Mouse (Mus musculus): ENCODE results near the gene Slc6a19. TPM values are rescaled to one million over a fixed set of nuclear protein-coding genes. Genes with fewer than 3 reads are reported as not detected.
"Not testable (repeated sequence)": the region's sequence is repeated elsewhere in the genome, so short reads cannot be mapped to it uniquely, and the experiment has no call there.

Slc6a19 gene
- total RNA-seq, 2 experiments from 2014 or later: 0.10 TPM; not detected in 1

- intact Hi-C loops (cut with DNase I): loop anchor here (2.0 kb wide), 1 partner anchor 197 kb away; no protein-coding TSS in a partner anchor
- DNase-seq: no peak
Measured at GRCm38 (mm10) chr13:73714020-73714419, 9.4 kb upstream of the Slc6a19 start.

GRCm38 (mm10) chr13:73713204-73713603, 8.5 kb upstream of the Slc6a19 start:
- DNase-seq: no peak
- intact Hi-C loops (cut with DNase I): no loop called here

GRCm38 (mm10) chr13:73712228-73712627, 7.6 kb upstream of the Slc6a19 start:
- no peak for DNase-seq
- intact Hi-C loops (cut with DNase I): no loop called here

- DNase-seq: no peak
- intact Hi-C loops (cut with DNase I): no loop called here
Measured at GRCm38 (mm10) chr13:73711803-73712202, 7.1 kb upstream of the Slc6a19 start.

GRCm38 (mm10) chr13:73711221-73711620, 6.6 kb upstream of the Slc6a19 start:
- intact Hi-C loops (cut with DNase I): no loop called here
- no peak for DNase-seq

GRCm38 (mm10) chr13:73709491-73709890, 4.8 kb upstream of the Slc6a19 start:
- intact Hi-C loops (cut with DNase I): no loop called here
- no peak for DNase-seq

- intact Hi-C loops (cut with DNase I): not testable (repeated sequence)
Measured at GRCm38 (mm10) chr13:73703486-73703885, 1.2 kb downstream of the Slc6a19 start.

GRCm38 (mm10) chr13:73702776-73703175, 1.9 kb downstream of the Slc6a19 start:
- DNase-seq: no peak
- intact Hi-C loops (cut with DNase I): no loop called here

More at GRCm38 (mm10) chr13:73703486-73703885, 1.2 kb downstream of the Slc6a19 start:
- DNase-seq: not testable (repeated sequence)

GRCm38 (mm10) chr13:73701161-73701883, 3.3 kb downstream of the Slc6a19 start:
- DNase-seq: no peak
- intact Hi-C loops (cut with DNase I): no loop called here

GRCm38 (mm10) chr13:73700554-73700953, 4.1 kb downstream of the Slc6a19 start:
- intact Hi-C loops (cut with DNase I): no loop called here
- DNase-seq: no peak

GRCm38 (mm10) chr13:73699714-73700113, 5.0 kb downstream of the Slc6a19 start:
- no peak for DNase-seq
- intact Hi-C loops (cut with DNase I): no loop called here

- intact Hi-C loops (cut with DNase I): no loop called here
- no peak for DNase-seq
Measured at GRCm38 (mm10) chr13:73696529-73696928, 8.1 kb downstream of the Slc6a19 start.

GRCm38 (mm10) chr13:73694972-73695371, 9.7 kb downstream of the Slc6a19 start:
- intact Hi-C loops (cut with DNase I): loop anchor here (5.0 kb wide), 1 partner anchor 268 kb away; no protein-coding TSS in a partner anchor
- DNase-seq: no peak

- DNase-seq: no peak
- intact Hi-C loops (cut with DNase I): loop anchor here (5.0 kb wide), 1 partner anchor 266 kb away; no protein-coding TSS in a partner anchor
Measured at GRCm38 (mm10) chr13:73693333-73693732, 11.3 kb downstream of the Slc6a19 start.

GRCm38 (mm10) chr13:73692249-73692868, 12.3 kb downstream of the Slc6a19 start:
- intact Hi-C loops (cut with DNase I): loop anchor here (1.0 to 5.0 kb wide), 3 partner anchors 46 to 265 kb away; no protein-coding TSS in a partner anchor
- DNase-seq: peak; percentile 61 to 72

- no peak for DNase-seq
- intact Hi-C loops (cut with DNase I): no loop called here
Measured at GRCm38 (mm10) chr13:73688934-73689333, 15.7 kb downstream of the Slc6a19 start.

GRCm38 (mm10) chr13:73687601-73688000, 17.1 kb downstream of the Slc6a19 start:
- intact Hi-C loops (cut with DNase I): no loop called here

GRCm38 (mm10) chr13:73685502-73685901, 19.2 kb downstream of the Slc6a19 start:
- intact Hi-C loops (cut with DNase I): no loop called here
- no peak for DNase-seq

More at GRCm38 (mm10) chr13:73687601-73688000, 17.1 kb downstream of the Slc6a19 start:
- no peak for DNase-seq

GRCm38 (mm10) chr13:73684412-73684811, 20.3 kb downstream of the Slc6a19 start:
- intact Hi-C loops (cut with DNase I): no loop called here
- DNase-seq: peak in 1 of 2 experiments; percentile 18

- peak; percentile 44 to 58 for DNase-seq
- intact Hi-C loops (cut with DNase I): no loop called here
Measured at GRCm38 (mm10) chr13:73683682-73684081, 21.0 kb downstream of the Slc6a19 start.

GRCm38 (mm10) chr13:73682226-73682625, 22.4 kb downstream of the Slc6a19 start:
- DNase-seq: no peak
- intact Hi-C loops (cut with DNase I): no loop called here

GRCm38 (mm10) chr13:73680394-73680793, 24.3 kb downstream of the Slc6a19 start:
- no peak for DNase-seq
- intact Hi-C loops (cut with DNase I): no loop called here

All from heart, postnatal 10 days (tissue).